Mouse (Mus musculus) colon, adult 2 months (tissue): ENCODE data around the gene Rpl37a. TPM values are rescaled to one million over a fixed set of nuclear protein-coding genes. Genes with fewer than 3 reads are reported as not detected.

Experiments used
- polyA plus RNA-seq: library from polyadenylated mRNA; depleted of rRNA; stranded (reverse); fragments of >200 nt; gene quantifications from 2 replicates; pipeline ENCODE4 v1.2.3, GENCODE M21; 2012; rRNA removed

Rpl37a gene
- 483 and 606 TPM in 2 replicates for polyA plus RNA-seq

DNA sequence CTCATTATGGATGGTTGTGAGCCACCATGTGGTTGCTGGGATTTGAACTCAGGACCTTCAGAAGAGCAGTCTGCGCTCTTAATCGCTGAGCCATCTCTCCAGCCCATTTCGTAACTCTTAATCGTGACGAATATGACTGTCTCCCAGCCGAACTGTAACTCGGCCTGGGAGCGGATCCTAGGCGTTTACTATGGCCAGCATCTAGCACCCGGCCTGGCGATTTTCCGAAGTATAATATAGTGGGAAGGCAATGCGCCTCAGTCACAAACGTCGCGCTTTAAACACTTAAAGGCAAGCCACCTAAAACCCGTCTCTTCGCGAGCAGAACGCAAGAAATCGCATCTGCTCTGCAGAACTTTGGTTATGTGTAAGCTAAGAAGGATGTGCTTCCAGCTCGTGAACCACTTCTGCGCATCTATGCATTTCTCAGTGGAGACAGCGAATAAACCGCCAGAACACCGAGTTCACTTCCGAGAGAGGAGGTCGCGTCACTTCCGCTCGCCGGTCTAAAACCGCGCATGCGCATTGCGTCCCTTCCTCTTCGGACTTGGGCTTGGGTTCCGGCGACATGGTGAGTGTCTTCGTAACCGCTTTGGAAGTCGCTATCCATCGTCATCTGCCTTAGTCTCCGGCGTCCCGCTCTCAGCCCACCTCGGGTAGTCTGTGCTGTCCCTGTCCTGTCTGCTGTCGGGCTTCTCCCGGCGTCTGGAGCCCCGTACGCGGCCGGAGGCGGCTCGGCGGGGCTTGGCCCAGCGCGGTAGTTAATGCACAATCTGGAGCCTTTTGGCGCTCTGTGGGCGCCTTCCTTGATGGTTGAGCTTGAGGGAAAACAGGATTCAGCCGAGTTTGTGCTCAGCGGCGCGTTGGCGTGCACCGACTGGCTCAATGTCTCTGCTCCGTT is at the start of gene Rpl37a:
Gene Rpl37a, plus strand, starts transcription at position 538 of the 901 bp plus-strand sequence.

GRCm38 (mm10) chr1:72700479-72700878 is 10.6 kb upstream of the Rpl37a start, which contains the start of gene Ankar:
Gene Ankar (minus strand): TSS chr1:72700579.

Other genes with a start within 250 kb of the Rpl37a start
- 0.16 and 0.21 TPM in 2 replicates for gene March4, start 174.4 kb upstream of the Rpl37a start, polyA plus RNA-seq
- 23.7 and 24.3 TPM in 2 replicates for gene Smarcal1, start 128.0 kb upstream of the Rpl37a start, polyA plus RNA-seq
- gene Ankar, start 10.7 kb upstream of the Rpl37a start, polyA plus RNA-seq, result not detected in 2 replicates
- gene Igfbp2, start 113.2 kb downstream of the Rpl37a start, polyA plus RNA-seq, result 194 and 210 TPM in 2 replicates
- gene Igfbp5, start 163.6 kb downstream of the Rpl37a start, polyA plus RNA-seq, result 13.7 and 19.6 TPM in 2 replicates